Mouse (Mus musculus) heart, adult 2 months (tissue): ENCODE measurements at regions not wholly inside any gene's neighbourhood (a gene's known extent, or its start where the extent isn't known, plus 50 kb on each side); places are given as distances from the start of the nearest gene placed in this dataset.

Experiments used
- CTCF ChIP-seq: fragments of 200-600 bp; IDR thresholded peaks from 2 replicates; pipeline ENCODE4 v1.8.1; 2022; ENCODE audit warnings: antibody characterized with exemption, mild to moderate bottlenecking, moderate library complexity
- POLR2A ChIP-seq: fragments of 200-500 bp; IDR thresholded peaks from 2 replicates; pipeline ENCODE4 v1.6.1; 2011; ENCODE audit warnings: mild to moderate bottlenecking, low read depth, low read length, control low read depth; ENCODE audit not compliant: insufficient read depth

- TF ChIP-seq CTCF = no peak
- no peak for TF ChIP-seq POLR2A
These were observed 574.0 kb upstream of the Slc8a1 start for GRCm38 (mm10) chr17:82312191-82312590.
